Mouse (Mus musculus): ENCODE measurements around the gene Man2c1.

Gene Man2c1

GRCm38 (mm10) chr9:57130577-57131433 is at the start of gene Man2c1:
Man2c1 (plus strand) TSS chr9:57130690.
- peak; percentile 96 for DNase-seq

- DNase-seq: no peak
Observed at GRCm38 (mm10) chr9:57082236-57082635, 48.3 kb upstream of the Man2c1 start.

GRCm38 (mm10) chr9:57117261-57117755 is 13.2 kb upstream of the Man2c1 start:
- no peak for DNase-seq

- DNase-seq: no peak
Observed at GRCm38 (mm10) chr9:57129641-57130040, 849 bp upstream of the Man2c1 start.

GRCm38 (mm10) chr9:57137246-57137645 is 6.8 kb downstream of the Man2c1 start:
- no peak for DNase-seq

GRCm38 (mm10) chr9:57137777-57138176 is 7.3 kb downstream of the Man2c1 start:
- no peak for DNase-seq

- DNase-seq: no peak
Observed at GRCm38 (mm10) chr9:57138507-57138906, 8.0 kb downstream of the Man2c1 start.

GRCm38 (mm10) chr9:57139110-57139509 is 8.6 kb downstream of the Man2c1 start:
- DNase-seq: no peak

GRCm38 (mm10) chr9:57139571-57139970 is 9.1 kb downstream of the Man2c1 start:
- no peak for DNase-seq

GRCm38 (mm10) chr9:57141417-57142353 is 11.2 kb downstream of the Man2c1 start:
- no peak for DNase-seq

GRCm38 (mm10) chr9:57143212-57143611 is 12.7 kb downstream of the Man2c1 start:
- no peak for DNase-seq

- DNase-seq: no peak
Observed at GRCm38 (mm10) chr9:57144830-57145229, 14.3 kb downstream of the Man2c1 start.

- DNase-seq: no peak
Observed at GRCm38 (mm10) chr9:57146451-57147066, 16.1 kb downstream of the Man2c1 start.

- peak; percentile 30 for DNase-seq
Observed at GRCm38 (mm10) chr9:57147205-57148143, 17.0 kb downstream of the Man2c1 start.

- peak; percentile 80 for DNase-seq
Observed at GRCm38 (mm10) chr9:57148144-57148878, 17.8 kb downstream of the Man2c1 start, which contains the start of gene Neil1. Neil1 (minus strand) TSS chr9:57148305.

GRCm38 (mm10) chr9:57149021-57149420 is 18.5 kb downstream of the Man2c1 start:
- DNase-seq: peak; percentile 22

- DNase-seq: no peak
Observed at GRCm38 (mm10) chr9:57150192-57150591, 19.7 kb downstream of the Man2c1 start.

GRCm38 (mm10) chr9:57152331-57152730 is 21.8 kb downstream of the Man2c1 start:
- peak; percentile 30 for DNase-seq

GRCm38 (mm10) chr9:57156383-57156782 is 25.9 kb downstream of the Man2c1 start:
- DNase-seq: no peak

- no peak for DNase-seq
Observed at GRCm38 (mm10) chr9:57156823-57157222, 26.3 kb downstream of the Man2c1 start.

- DNase-seq: peak; percentile 43
Observed at GRCm38 (mm10) chr9:57157499-57157898, 27.0 kb downstream of the Man2c1 start.
